Mouse (Mus musculus): ENCODE data around the gene Cdnf. TPM values are rescaled to one million over a fixed set of nuclear protein-coding genes. Genes with fewer than 3 reads are reported as not detected.

Gene Cdnf
- 0.14 and 0.16 TPM in 2 replicates for polyA plus RNA-seq (2012)

DNA sequence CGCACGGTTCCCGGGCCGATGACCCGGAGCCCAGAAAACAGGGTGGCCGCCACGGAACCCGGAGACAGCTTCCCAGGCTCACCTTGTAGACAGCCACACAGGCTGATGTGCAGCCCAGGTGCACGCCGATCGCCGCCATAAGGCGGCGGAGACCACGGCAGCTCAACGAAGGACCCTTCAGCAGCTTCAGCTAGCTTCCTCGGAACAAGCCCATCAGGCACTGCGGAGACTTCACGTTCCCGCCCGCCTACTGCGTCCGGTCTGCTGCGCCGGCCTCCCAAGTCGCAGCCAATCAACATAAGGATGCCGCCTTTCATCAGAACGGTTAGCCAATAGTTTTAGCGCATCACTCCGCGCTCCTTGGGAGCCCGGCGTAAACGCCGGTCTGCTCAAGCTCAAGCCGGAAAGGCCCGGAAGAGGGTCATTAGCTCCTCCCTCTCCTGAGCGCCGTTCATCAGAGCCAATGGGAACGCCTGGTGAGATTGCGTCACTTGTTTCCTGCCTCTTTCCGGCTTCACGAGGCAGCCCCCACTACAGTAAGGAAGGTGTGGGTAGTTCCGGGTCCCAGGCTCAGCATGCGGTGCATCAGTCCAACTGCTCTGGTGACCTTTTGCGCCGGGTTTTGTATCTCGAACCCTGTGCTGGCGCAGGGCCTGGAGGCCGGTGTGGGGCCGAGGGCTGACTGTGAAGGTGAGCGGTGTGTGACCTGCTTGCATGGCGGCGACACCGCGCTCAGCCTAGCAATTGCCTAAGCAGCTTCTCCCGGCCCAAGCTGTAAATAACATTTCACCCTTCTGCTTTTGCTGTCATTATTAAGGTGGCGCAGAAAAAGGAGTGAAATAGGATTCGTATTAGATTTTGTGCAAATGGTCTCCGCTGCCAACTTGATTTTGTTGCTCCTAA is at the start of gene Cdnf, which contains the start of the genes Gm45902 and Hspa14:
TSS of gene Cdnf (plus strand) at position 479 of the 903 bp plus-strand sequence.
TSS of gene Gm45902 (minus strand) at position 239 of the 903 bp plus-strand sequence.
TSS of gene Hspa14 (minus strand) at position 263 of the 903 bp plus-strand sequence.
- no peak for TF ChIP-seq GATA1 (IDR thresholded peaks at IDR 0.05; ENCODE audit: low read length)

DNA sequence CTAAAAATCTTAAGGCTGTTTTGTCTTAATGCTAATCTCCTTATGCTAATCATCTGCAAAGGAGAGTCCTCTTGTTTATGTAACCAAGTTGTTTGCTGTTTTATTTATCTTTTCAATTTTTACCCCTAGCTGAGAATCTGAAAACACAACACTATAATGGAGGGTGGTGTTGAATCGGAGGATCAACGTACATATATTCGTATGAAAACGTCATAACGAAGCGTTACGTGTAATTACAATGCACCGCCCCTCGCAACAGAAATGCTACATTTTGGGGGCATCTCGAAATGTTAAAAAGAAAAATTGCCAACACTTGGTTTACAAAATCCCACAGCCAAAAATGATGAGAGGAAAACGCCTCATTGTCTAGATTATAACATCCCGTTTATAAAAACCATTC is 38.9 kb upstream of the Cdnf start:
- no peak for TF ChIP-seq GATA1 (IDR thresholded peaks at IDR 0.05; ENCODE audit: low read length)

DNA sequence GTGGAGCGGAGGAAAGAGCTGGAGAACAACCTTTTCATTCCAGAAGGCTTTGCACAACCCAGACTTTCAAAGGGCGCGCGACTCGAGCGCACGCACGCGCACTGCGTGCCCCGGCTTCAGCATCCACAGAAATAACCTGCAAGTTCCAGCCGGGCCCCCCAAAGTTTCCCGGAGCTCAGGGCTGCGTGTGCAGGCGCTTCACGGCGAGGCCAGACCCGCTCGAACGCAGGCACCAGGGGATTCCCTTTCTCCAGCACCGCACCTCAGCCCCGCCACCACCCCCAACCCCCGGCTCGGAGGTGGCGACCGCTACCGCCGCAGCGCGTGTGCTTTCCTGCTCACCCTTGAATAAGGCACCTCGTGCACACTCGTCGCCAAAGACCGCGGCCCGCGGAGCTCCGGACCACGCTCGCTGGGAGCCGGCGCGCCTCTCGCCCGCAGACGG is 38.4 kb upstream of the Cdnf start:
- TF ChIP-seq GATA1 (IDR thresholded peaks at IDR 0.05; ENCODE audit: low read length) = no peak

DNA sequence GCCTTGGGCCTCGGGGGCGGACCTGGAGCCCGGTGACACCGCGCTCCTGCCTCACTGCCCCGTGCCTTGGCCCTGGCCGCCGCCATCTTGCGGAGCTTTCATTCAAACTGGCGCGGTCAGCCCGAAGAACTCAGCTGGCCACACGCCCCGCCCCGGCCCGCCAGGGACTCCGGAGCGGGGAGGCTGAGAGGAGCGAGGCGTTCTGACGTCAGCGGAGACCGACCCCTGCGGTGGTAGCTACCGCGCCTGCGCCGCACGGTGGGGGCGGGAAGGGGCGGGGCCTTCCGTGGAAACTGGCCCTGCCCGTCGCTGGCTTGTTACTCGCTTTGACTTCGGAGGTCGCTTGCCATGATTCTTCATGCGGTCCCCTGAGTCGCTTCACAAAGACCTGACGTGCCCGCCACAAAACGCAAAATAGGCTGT is 38.0 kb upstream of the Cdnf start, which contains the start of gene Suv39h2:
TSS of gene Suv39h2 (minus strand) at position 171 of the 423 bp plus-strand sequence.
- TF ChIP-seq GATA1 (IDR thresholded peaks at IDR 0.05; ENCODE audit: low read length) = no peak

DNA sequence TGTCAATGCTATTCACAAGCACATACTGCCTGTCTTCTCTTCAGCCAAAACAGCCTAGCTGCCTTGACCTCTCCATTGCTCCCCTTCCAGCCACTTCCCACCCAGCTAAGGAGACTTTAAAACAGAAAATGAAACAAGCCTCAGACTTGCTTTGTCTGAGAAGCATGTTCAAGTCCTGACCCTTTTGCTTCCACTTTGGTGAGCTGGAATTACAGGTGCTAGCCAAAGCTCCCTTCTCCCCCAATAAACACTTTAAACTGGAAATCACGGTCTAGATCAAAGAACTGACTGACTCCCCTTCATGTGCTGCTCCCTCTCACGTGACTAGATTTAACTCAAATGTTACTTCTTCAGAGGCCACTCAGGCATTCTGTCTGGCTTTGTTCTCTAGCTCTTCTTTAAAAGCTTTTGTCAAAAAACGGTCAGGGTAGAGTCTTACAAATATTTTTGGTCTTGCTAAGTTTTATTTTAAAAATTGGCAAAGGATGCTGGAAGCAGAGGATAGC is 37.0 kb upstream of the Cdnf start:
- no peak for TF ChIP-seq GATA1 (IDR thresholded peaks at IDR 0.05; ENCODE audit: low read length)

DNA sequence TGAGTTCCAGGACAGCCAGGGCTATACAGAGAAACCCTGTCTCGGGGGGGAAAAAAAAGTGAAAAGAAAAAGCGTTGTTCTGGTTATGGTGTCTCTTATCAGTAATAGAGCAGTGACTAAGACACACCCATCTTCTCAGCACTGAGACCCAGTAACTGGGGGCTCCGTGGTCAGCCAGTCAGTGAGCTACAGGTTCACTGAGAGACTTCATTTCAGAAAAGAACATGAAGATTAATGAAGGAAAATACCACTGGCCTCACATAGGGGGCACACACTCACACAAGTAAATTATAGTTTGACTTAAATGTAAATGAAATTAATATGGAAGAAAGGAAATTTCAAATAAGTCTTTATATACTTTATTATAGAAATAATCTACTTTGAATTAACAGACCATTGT is 32.6 kb upstream of the Cdnf start:
- no peak for TF ChIP-seq GATA1 (IDR thresholded peaks at IDR 0.05; ENCODE audit: low read length)

DNA sequence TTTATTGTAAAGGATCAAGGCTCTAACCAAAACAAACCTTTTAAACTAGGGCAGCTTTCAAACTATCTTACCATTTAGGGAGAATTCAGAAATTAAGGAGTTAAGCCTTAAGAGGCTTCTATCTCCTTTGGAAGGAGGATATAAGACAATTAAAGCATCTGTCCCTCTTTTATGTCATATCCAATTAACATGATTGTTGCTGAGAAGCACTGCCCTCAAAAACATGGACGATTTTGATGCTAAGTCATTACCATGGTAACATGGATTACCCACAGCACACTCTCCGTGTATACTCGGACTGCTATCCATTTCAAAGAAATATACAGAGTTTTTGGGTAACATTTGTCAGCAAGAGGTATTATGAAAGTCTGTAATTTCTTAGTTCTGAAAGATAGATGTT is 23.0 kb upstream of the Cdnf start:
- TF ChIP-seq GATA1 (IDR thresholded peaks at IDR 0.05; ENCODE audit: low read length) = no peak

DNA sequence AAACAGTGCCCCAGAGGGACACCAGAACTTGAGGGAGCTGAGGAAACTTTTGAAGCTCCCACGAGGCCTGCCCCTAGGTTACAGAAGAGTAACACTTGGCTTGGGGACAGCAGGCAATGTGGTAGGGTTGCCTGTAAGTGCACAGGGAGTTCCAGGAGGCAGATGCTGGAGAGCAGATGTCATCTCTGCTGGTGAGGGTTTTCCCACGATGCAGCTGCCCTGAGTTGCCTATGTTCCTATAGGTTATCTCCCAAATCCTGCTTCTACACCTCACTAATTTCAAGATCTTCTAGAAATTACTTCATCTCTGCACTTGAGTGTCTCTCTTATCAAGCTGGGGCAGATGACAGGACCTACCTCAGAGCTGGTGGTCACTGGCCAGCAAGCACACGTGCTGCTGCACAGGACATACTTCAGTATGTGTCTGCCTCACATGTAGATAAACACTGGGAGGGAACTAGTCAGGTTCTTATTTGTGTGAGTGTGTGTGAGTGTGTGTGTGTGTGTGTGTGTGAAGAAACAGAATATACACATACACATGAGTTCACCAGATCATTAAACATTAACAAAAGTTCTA is 18.9 kb upstream of the Cdnf start:
- TF ChIP-seq GATA1 (IDR thresholded peaks at IDR 0.05; ENCODE audit: low read length) = peak; percentile 9

DNA sequence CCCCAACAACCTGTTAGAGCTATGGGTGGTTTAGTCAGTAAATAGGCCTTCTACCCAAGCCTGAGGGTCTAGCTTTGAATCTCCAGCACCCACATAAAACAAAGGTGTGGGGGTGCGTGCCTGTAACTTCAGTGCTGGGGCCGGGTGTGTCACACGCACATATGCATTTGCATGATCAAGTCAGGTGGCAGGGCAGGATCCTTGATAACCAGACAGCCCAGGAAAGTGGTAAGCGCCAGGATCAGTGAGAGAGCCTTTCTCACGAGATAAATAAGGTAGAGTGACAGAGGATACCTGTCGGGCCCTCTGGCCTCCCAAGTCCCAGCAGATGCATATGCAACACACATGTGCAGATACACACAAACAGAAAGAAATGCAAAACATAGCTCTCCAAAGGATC is 13.3 kb upstream of the Cdnf start:
- no peak for TF ChIP-seq GATA1 (IDR thresholded peaks at IDR 0.05; ENCODE audit: low read length)

DNA sequence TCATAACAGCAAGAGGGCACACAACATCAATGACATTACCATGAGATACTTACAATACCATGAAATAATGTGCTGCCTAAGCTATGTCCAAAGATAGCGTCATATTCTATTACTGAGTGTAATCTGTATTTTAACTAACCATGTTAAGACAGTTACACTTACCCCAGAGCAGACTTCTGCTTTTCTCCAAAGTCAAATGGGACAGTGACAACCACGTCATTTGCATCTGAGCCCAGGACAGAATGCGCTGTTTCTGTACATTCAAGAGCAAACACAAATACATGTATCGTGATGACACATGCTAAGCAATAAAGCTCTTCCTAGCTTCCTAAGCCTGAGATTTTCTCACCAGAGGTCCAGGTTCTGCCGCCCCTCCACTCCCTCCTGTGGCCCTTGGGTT is 11.9 kb upstream of the Cdnf start:
- no peak for TF ChIP-seq GATA1 (IDR thresholded peaks at IDR 0.05; ENCODE audit: low read length)

DNA sequence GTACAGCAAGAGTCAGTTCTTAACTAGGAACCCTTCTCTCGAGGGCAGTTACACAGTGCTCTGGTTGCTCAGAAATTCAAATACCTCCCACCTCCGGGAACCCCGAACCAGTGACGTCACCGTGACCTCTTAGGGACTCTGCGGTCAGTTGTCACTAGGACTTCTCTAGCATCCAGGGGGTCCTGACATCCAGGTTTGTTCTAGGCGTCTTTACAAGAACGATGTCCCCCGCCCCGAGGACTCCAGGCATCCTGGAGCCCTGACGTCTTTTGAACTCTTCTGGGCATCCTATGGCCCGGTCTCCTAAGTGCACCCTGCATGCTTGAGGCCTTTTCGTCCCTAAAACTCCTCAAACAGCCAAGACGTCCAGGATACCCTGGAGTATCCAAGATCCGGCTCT is 754 bp upstream of the Cdnf start:
- TF ChIP-seq GATA1 (IDR thresholded peaks at IDR 0.05; ENCODE audit: low read length) = no peak

DNA sequence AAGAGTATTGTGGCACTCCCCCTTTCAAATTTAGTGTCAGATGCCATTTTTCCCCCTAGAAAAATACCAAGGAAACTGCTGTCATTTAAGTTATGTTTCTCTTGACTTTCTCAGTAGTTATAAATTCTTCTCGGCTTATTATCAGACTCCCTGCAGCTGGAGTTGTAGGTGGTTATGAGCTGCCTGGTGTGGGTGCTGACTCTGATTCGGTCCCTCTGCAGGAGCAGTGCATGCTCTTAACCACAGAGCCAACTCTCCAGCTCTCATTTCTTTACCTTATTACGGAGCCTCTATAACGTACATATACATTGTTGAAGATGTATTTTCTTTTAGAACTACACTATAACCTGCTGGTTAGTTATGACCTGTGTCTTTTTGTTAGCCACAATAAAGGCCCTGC is 9.7 kb downstream of the Cdnf start:
- no peak for TF ChIP-seq GATA1 (IDR thresholded peaks at IDR 0.05; ENCODE audit: low read length)

DNA sequence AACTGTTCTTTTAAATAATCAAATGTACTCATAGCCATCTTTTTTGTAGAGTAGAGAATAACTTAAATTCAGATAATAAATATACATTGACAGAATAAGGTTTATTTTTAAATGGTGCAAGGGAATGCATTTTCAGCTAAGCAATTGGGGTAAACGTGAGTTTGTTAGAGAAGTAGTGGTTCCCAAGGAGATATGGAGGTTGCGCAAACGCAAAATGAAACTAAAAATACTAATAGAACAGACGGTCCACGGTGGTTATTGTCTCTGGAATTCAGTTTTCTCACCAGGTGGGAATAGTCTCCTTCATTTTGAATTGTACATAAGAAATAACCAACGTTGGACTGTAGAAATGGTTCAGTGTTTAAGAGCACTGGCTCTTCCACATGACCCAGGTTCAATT is 13.5 kb downstream of the Cdnf start:
- TF ChIP-seq GATA1 (IDR thresholded peaks at IDR 0.05; ENCODE audit: low read length) = no peak

DNA sequence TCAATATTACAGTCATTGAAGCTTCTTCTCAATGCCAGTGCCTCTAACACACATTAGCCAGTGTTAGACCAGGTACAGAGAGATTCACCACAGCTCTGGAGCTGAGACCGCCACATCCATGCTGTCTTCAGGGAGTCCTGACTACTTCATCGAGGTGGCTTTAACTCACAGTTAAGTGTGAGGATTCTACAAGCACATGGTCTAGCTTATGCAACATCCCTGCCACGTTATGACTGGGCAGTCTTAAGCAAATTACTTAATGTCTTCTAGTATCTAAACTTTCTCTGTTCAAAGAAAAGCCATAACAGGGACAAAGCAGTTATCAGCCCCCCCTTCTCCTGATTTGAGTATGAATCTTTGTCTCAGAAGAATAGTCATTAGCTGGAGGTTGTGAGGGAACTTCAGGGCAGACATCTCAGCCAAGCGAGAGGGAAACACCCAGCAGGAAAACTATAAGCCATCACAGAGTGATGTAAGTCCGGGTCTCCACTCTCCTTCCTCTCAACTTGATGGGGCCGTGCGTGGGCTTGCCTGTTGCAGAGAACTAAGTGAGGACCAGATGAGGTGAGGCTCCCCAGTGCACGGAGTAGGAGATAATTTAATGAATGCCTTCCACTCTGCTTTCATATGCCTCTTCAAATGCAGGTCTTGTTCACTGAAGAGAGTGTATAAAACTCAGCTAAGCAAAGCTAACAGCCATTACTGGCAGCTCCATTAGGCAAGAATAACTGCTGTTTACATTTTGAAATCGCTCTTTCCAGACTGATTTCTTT is 28.7 kb downstream of the Cdnf start:
- no peak for TF ChIP-seq GATA1 (IDR thresholded peaks at IDR 0.05; ENCODE audit: low read length)

DNA sequence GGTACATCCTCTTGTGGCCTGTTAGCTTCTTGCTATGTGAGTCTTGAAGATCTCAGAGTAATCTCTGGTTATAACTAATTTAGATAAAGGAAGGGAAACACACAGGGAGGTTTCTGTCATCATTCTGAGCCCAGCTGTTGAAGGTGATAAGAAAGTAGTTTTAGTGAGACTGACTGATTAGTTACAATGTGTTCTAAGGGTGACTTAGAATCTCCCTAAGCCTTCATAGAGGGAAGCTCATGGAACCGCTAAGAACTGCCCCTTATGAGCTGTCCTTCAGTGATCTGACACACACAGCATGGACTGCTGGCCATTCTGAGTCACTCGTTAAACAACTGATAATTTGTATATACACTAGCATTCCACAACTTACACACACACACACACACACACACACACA is 33.2 kb downstream of the Cdnf start:
- TF ChIP-seq GATA1 (IDR thresholded peaks at IDR 0.05; ENCODE audit: low read length) = peak; percentile 54

DNA sequence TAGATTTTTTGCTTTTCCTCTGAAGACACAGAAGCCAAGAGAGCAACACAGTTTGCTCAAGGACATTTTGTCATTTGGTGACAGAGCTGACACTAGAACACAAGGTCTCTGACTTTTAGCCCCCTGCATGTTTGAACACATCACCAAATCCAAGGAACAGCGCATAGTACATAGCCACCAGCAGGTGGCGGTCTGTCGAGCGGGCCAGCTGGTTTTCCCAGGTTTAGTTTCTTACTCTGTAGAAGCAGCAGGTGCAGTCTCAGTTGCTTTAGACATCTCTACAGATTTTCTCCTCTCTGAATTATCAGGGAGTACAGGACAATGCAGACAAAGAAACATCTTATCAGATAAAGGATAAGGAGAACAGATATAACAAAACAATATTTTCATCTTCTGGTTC is 33.8 kb downstream of the Cdnf start:
- TF ChIP-seq GATA1 (IDR thresholded peaks at IDR 0.05; ENCODE audit: low read length) = no peak
